Mouse (Mus musculus) hindbrain, embryonic 13.5 days (tissue): ENCODE results near the gene Lhfpl4. TPM values are rescaled to one million over a fixed set of nuclear protein-coding genes. Genes with fewer than 3 reads are reported as not detected.

Source experiments
- ATAC-seq: fragments of 200-750 bp; cut with Nextera tagmentation; 2 replicates; pipeline ENCODE4 v1.8.0; 2017; ENCODE audit warnings: moderate TSS enrichment; ENCODE audit not compliant: low FRiP score
- H3K27ac ChIP-seq: fragments of 300-500 bp; sonication (generic); 2 replicates; pipeline ENCODE4 v1.5.1; 2015; ENCODE audit warnings: inconsistent platforms, mild to moderate bottlenecking, moderate library complexity
- H3K27me3 ChIP-seq: fragments of 300-500 bp; sonication (generic); 2 replicates; pipeline ENCODE4 v1.6.1; 2015; ENCODE audit warnings: mild to moderate bottlenecking, inconsistent platforms
- H3K36me3 ChIP-seq: fragments of 300-500 bp; sonication (generic); 2 replicates; pipeline ENCODE4 v1.6.1; 2015; ENCODE audit warnings: mild to moderate bottlenecking, inconsistent platforms
- H3K4me1 ChIP-seq: fragments of 300-500 bp; sonication (generic); replicated peaks from 2 replicates; pipeline ENCODE4 v1.6.1; 2015; ENCODE audit warnings: inconsistent platforms
- H3K4me2 ChIP-seq: fragments of 300-500 bp; sonication (generic); 2 replicates; pipeline ENCODE4 v1.6.1; 2015; ENCODE audit warnings: inconsistent platforms, mild to moderate bottlenecking, moderate library complexity
- H3K4me3 ChIP-seq: fragments of 300-500 bp; sonication (generic); 2 replicates; pipeline ENCODE4 v1.5.1; 2015; ENCODE audit warnings: mild to moderate bottlenecking, inconsistent platforms
- H3K9ac ChIP-seq: fragments of 300-500 bp; sonication (generic); 2 replicates; pipeline ENCODE4 v1.6.1; 2015; ENCODE audit warnings: mild to moderate bottlenecking, inconsistent platforms
- H3K9me3 ChIP-seq: fragments of 300-500 bp; sonication (generic); 2 replicates; pipeline ENCODE4 v1.6.1; 2016; ENCODE audit warnings: inconsistent platforms
- WGBS: fragments of 180-500 bp; shearing (Covaris S2); methylation state at CpG from one replicate; pipeline ENCODE4 v1.1.7; 2015; 5-methylcytosine and 5-hydroxymethylcytosine counted together
- polyA plus RNA-seq: library from polyadenylated mRNA; unstranded; fragments of >200 nt; fragmentation: Nextera tagmentation; extraction: Ambion mirVana; gene quantifications from 2 replicates; pipeline ENCODE4 v1.2.1, GENCODE M21; 2015

Gene Lhfpl4
- polyA plus RNA-seq, 1 experiment from 2014 or later, result 52.3 TPM

GRCm38 (mm10) chr6:113166661-113167251 is 28.4 kb downstream of the Lhfpl4 start:
- H3K27ac ChIP-seq, result peak overlapping the region; percentile 30; the same call in 1 of the 2 replicates
- peak; percentile 28; the same call in 1 of the 2 replicates for ATAC-seq
- no peak overlapping the region for H3K4me3 ChIP-seq
- 0 out of 2 replicates have a peak, but pooled peaks cover 7% of the 10 kb centered on the region for H3K4me1 ChIP-seq
- peaks cover 22% of the 10 kb centered on the region for H3K36me3 ChIP-seq
- H3K4me2 ChIP-seq, result no peak overlapping the region
- no peaks in the 10 kb centered on the region for H3K27me3 ChIP-seq
- 76% methylated on average over 17 of the region's 17 CpGs for WGBS
- H3K9ac ChIP-seq, result no peak overlapping the region
- no peaks in the 10 kb centered on the region for H3K9me3 ChIP-seq

- Histone ChIP-seq H3K27ac (no peak overlapping the region), H3K4me2 (no peak overlapping the region), H3K4me1 (0 out of 2 replicates have a peak, but pooled peaks cover 7% of the 10 kb centered on the region), H3K36me3 (peaks cover 5% of the 10 kb centered on the region), H3K27me3 (no peaks in the 10 kb centered on the region), H3K9ac (no peak overlapping the region), H3K9me3 (no peaks in the 10 kb centered on the region), H3K4me3 (no peak overlapping the region)
- no peak for ATAC-seq
Measured at GRCm38 (mm10) chr6:113163513-113163912, 31.7 kb downstream of the Lhfpl4 start.

GRCm38 (mm10) chr6:113161982-113162381 is 33.2 kb downstream of the Lhfpl4 start:
- Histone ChIP-seq H3K9me3 (no peaks in the 10 kb centered on the region), H3K36me3 (peaks cover 5% of the 10 kb centered on the region), H3K27ac (no peak overlapping the region), H3K27me3 (no peaks in the 10 kb centered on the region), H3K9ac (no peak overlapping the region), H3K4me2 (no peak overlapping the region), H3K4me3 (no peak overlapping the region), H3K4me1 (0 out of 2 replicates have a peak, but pooled peaks cover 2% of the 10 kb centered on the region)
- ATAC-seq, result no peak
- WGBS, result 80% methylated on average over 1 of the region's 1 CpGs

GRCm38 (mm10) chr6:113160106-113160505 is 35.1 kb downstream of the Lhfpl4 start:
- Histone ChIP-seq H3K4me2 (no peak overlapping the region), H3K9me3 (no peaks in the 10 kb centered on the region), H3K4me3 (no peak overlapping the region), H3K27me3 (no peaks in the 10 kb centered on the region), H3K27ac (no peak overlapping the region), H3K36me3 (peaks cover 19% of the 10 kb centered on the region), H3K4me1 (no peaks in the 10 kb centered on the region), H3K9ac (no peak overlapping the region)
- WGBS, result 97% methylated on average over 10 of the region's 10 CpGs
- no peak for ATAC-seq

- Histone ChIP-seq H3K4me3 (no peak overlapping the region), H3K36me3 (peaks cover 58% of the 10 kb centered on the region), H3K27ac (no peak overlapping the region), H3K4me2 (no peak overlapping the region), H3K4me1 (no peaks in the 10 kb centered on the region), H3K9me3 (no peaks in the 10 kb centered on the region), H3K9ac (no peak overlapping the region), H3K27me3 (no peaks in the 10 kb centered on the region)
- ATAC-seq, result no peak
- 87% methylated on average over 4 of the region's 4 CpGs for WGBS
Measured at GRCm38 (mm10) chr6:113156064-113156463, 39.1 kb downstream of the Lhfpl4 start.

GRCm38 (mm10) chr6:113154886-113155285 is 40.3 kb downstream of the Lhfpl4 start:
- H3K4me2 ChIP-seq, result no peak overlapping the region
- H3K9me3 ChIP-seq, result no peaks in the 10 kb centered on the region
- no peak overlapping the region for H3K9ac ChIP-seq
- no peaks in the 10 kb centered on the region for H3K27me3 ChIP-seq
- H3K27ac ChIP-seq, result no peak overlapping the region
- no peaks in the 10 kb centered on the region for H3K4me1 ChIP-seq
- H3K4me3 ChIP-seq, result no peak overlapping the region
- H3K36me3 ChIP-seq, result peaks cover 65% of the 10 kb centered on the region
- ATAC-seq, result no peak
- WGBS, result 85% methylated on average over 6 of the region's 6 CpGs

GRCm38 (mm10) chr6:113154071-113154470 is 41.1 kb downstream of the Lhfpl4 start:
- Histone ChIP-seq H3K9ac (no peak overlapping the region), H3K4me3 (no peak overlapping the region), H3K27ac (no peak overlapping the region), H3K27me3 (no peaks in the 10 kb centered on the region), H3K4me2 (no peak overlapping the region), H3K4me1 (no peaks in the 10 kb centered on the region), H3K9me3 (no peaks in the 10 kb centered on the region), H3K36me3 (peaks cover 73% of the 10 kb centered on the region)
- WGBS, result 98% methylated on average over 8 of the region's 8 CpGs
- no peak for ATAC-seq

GRCm38 (mm10) chr6:113145249-113145648 is 49.9 kb downstream of the Lhfpl4 start:
- ATAC-seq, result no peak
- no peak overlapping the region for H3K4me3 ChIP-seq
- H3K4me1 ChIP-seq, result no peaks in the 10 kb centered on the region
- H3K4me2 ChIP-seq, result no peak overlapping the region
- no peaks in the 10 kb centered on the region for H3K27me3 ChIP-seq
- WGBS, result 97% methylated on average over 4 of the region's 4 CpGs
- H3K36me3 ChIP-seq, result peaks cover 69% of the 10 kb centered on the region
- no peaks in the 10 kb centered on the region for H3K9me3 ChIP-seq
- H3K9ac ChIP-seq, result no peak overlapping the region
- no peak overlapping the region for H3K27ac ChIP-seq

- H3K27ac ChIP-seq, result no peak overlapping the region
- H3K36me3 ChIP-seq, result peaks cover 64% of the 10 kb centered on the region
- WGBS, result 100% methylated on average over 1 of the region's 1 CpGs
- ATAC-seq, result no peak
- H3K4me1 ChIP-seq, result no peaks in the 10 kb centered on the region
- no peak overlapping the region for H3K4me2 ChIP-seq
- H3K4me3 ChIP-seq, result no peak overlapping the region
- no peaks in the 10 kb centered on the region for H3K27me3 ChIP-seq
- no peaks in the 10 kb centered on the region for H3K9me3 ChIP-seq
- H3K9ac ChIP-seq, result no peak overlapping the region
Measured at GRCm38 (mm10) chr6:113144764-113145163, 50.4 kb downstream of the Lhfpl4 start.

GRCm38 (mm10) chr6:113141389-113142094 is 53.6 kb downstream of the Lhfpl4 start:
- H3K4me2 ChIP-seq, result no peak overlapping the region
- H3K9ac ChIP-seq, result no peak overlapping the region
- no peak for ATAC-seq
- H3K9me3 ChIP-seq, result no peaks in the 10 kb centered on the region
- no peaks in the 10 kb centered on the region for H3K27me3 ChIP-seq
- H3K4me3 ChIP-seq, result no peak overlapping the region
- 92% methylated on average over 1 of the region's 1 CpGs for WGBS
- peaks cover 57% of the 10 kb centered on the region for H3K36me3 ChIP-seq
- H3K4me1 ChIP-seq, result no peaks in the 10 kb centered on the region
- H3K27ac ChIP-seq, result no peak overlapping the region

- no peak overlapping the region for H3K4me3 ChIP-seq
- no peaks in the 10 kb centered on the region for H3K27me3 ChIP-seq
- peaks cover 50% of the 10 kb centered on the region for H3K36me3 ChIP-seq
- H3K9ac ChIP-seq, result no peak overlapping the region
- no peak overlapping the region for H3K27ac ChIP-seq
- H3K9me3 ChIP-seq, result no peaks in the 10 kb centered on the region
- H3K4me2 ChIP-seq, result no peak overlapping the region
- H3K4me1 ChIP-seq, result no peaks in the 10 kb centered on the region
- no peak for ATAC-seq
- 88% methylated on average over 2 of the region's 2 CpGs for WGBS
Measured at GRCm38 (mm10) chr6:113133360-113133759, 61.8 kb downstream of the Lhfpl4 start.

GRCm38 (mm10) chr6:113120806-113121205 is 74.4 kb downstream of the Lhfpl4 start:
- no peaks in the 10 kb centered on the region for H3K9me3 ChIP-seq
- H3K9ac ChIP-seq, result no peak overlapping the region
- H3K4me1 ChIP-seq, result no peaks in the 10 kb centered on the region
- no peak for ATAC-seq
- H3K27ac ChIP-seq, result no peak overlapping the region
- H3K36me3 ChIP-seq, result peaks cover 76% of the 10 kb centered on the region
- H3K4me3 ChIP-seq, result no peak overlapping the region
- 95% methylated on average over 10 of the region's 10 CpGs for WGBS
- H3K27me3 ChIP-seq, result no peaks in the 10 kb centered on the region
- no peak overlapping the region for H3K4me2 ChIP-seq
